Mouse (Mus musculus) T-helper 2 cell (primary cell): ENCODE data around the gene Kdf1.

Experiments
- in situ Hi-C: fragments of 300-600 bp; cut with MboI, MseI; formaldehyde crosslinking; loops from one replicate; pipeline ENCODE4 v1.15.1; 2025; ENCODE audit warnings: high pct_unique_total_duplicates

The Kdf1 gene

DNA sequence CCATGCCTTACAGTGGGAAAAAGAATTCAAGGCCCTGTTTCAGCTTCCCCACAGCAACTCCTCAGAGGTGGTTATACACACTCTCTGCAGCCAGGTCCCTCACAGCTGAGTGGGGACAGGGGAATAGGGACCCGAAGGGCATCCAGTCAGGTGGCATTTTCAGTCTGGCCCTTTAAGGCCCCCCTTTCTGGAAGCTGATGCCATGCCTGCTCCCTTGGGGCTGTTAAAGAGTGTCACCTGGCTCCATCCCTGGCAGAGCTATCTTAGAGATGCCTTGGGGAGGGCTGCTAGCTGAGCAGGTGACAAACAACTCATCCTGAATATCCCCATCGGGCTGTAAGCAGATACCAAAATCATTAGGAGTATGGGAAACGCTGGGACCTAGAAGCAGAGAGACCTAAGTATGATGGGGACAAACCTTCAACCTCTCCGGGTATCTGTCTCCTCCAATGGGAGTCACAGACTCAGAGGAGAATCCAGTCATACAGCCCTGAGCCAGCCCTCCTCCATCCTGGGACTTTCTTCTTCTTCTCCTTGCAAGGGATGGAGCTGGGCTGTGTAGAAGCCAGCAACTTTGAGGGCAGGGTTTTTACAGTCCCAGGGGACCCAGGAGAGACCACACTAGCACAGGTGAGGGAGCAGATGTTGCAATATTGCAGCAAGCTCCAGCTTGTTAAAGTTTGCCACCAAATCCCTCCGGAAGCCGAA lies 21.9 kb upstream of the Kdf1 start:
- in situ Hi-C loops, result no loop called here

- in situ Hi-C loops, result no loop called here
Measured at GRCm38 (mm10) chr4:133497461-133498159, 21.2 kb upstream of the Kdf1 start.

- in situ Hi-C loops, result no loop called here
Measured at GRCm38 (mm10) chr4:133498160-133498724, 20.5 kb upstream of the Kdf1 start, which contains the start of gene Trnp1. Gene Trnp1, minus strand, starts transcription at chr4:133498550.

GRCm38 (mm10) chr4:133501514-133501913 lies 17.2 kb upstream of the Kdf1 start:
- in situ Hi-C loops, result no loop called here

- in situ Hi-C loops, result no loop called here
Measured at GRCm38 (mm10) chr4:133504300-133504699, 14.5 kb upstream of the Kdf1 start.

GRCm38 (mm10) chr4:133504755-133505485 lies 13.8 kb upstream of the Kdf1 start:
- in situ Hi-C loops, result no loop called here

DNA sequence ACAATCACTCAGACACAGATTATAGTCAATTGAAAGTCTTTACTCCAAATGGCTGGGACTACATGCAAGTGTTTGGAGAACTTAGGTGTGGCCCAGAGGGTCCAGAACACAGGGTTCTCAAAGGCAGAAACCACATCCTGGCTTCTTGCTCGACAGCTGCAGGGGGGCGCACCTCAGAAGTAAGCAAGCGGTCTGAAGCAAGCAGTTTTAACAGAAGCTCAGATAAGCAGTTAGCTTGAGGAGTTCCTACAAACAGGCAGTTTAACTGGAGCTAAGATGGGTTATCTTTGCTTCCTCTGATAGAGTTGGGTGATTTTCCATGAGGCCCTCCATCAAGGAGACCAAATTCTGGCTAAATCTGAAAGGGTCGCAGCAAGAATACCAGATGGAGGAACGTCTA lies 12.2 kb upstream of the Kdf1 start:
- in situ Hi-C loops, result no loop called here

- in situ Hi-C loops, result no loop called here
Measured at GRCm38 (mm10) chr4:133508990-133509389, 9.8 kb upstream of the Kdf1 start.

DNA sequence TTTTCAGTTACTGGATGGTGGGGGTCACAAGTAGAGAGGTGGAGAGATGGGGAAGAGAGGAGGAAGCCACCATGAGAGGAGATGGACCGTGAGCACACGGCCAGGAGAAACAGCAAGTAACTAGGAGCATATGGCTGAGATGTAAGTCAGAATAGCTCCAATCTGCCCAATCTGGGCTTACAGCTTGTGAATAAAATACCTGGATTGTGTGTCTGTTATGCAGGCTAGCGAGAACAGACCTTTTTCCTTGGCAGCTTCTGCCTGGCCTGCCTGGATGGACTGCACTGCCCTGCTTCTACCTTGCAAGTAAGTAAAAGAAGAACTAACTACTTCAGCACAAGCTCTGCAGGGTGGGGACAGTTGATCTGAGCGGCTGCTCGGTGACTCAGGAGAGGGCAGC lies 7.7 kb upstream of the Kdf1 start:
- in situ Hi-C loops, result loop anchor here (10.0 kb wide), 1 partner anchor 1664 kb away; no protein-coding TSS in a partner anchor

DNA sequence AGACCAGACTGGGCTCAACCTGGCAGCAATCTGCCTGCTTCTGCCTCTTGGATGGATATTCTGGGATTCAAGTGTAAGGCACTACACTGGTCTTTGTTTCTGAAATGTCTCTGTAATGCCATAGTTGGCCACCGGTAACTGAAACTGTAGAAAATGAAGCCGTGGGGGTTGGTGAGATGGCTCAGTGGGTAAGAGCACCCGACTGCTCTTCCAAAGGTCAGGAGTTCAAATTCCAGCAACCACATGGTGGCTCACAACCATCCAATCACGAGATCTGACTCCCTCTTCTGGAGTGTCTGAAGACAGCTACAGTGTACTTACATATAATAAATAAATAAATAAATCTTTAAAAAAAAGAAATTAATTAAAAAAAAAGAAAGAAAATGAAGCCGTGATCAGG lies 6.3 kb upstream of the Kdf1 start:
- in situ Hi-C loops, result loop anchor here (10.0 kb wide), 1 partner anchor 1662 kb away; no protein-coding TSS in a partner anchor

GRCm38 (mm10) chr4:133512972-133513371 lies 5.8 kb upstream of the Kdf1 start:
- in situ Hi-C loops, result loop anchor here (10.0 kb wide), 1 partner anchor 1662 kb away; no protein-coding TSS in a partner anchor

- in situ Hi-C loops, result loop anchor here (10.0 kb wide), 1 partner anchor 1655 kb away; no protein-coding TSS in a partner anchor
Measured at GRCm38 (mm10) chr4:133519369-133519665, 554 bp downstream of the Kdf1 start.

GRCm38 (mm10) chr4:133521502-133521901 lies 2.7 kb downstream of the Kdf1 start:
- in situ Hi-C loops, result no loop called here

- in situ Hi-C loops, result no loop called here
Measured at GRCm38 (mm10) chr4:133527788-133528187, 9.0 kb downstream of the Kdf1 start.

DNA sequence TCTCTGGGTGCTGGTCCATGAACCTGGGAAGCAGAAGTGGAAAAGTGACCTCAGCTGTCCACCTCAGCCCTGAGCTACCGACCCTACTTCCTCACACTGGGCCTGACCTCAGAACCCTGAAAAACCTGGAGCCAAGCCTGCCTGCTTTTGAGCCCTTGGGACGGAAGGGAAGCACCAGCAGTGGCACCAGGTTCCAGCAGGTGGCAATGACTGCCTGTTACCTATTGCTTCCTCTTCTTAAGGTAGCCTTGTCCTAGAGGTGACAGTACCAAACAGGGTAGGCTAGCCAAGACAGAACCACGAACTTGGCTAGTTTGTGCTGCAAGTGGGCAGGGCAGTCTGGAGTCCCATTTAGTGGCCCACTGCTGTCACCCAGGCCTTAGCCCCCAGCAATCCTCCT lies 14.0 kb downstream of the Kdf1 start:
- in situ Hi-C loops, result no loop called here

DNA sequence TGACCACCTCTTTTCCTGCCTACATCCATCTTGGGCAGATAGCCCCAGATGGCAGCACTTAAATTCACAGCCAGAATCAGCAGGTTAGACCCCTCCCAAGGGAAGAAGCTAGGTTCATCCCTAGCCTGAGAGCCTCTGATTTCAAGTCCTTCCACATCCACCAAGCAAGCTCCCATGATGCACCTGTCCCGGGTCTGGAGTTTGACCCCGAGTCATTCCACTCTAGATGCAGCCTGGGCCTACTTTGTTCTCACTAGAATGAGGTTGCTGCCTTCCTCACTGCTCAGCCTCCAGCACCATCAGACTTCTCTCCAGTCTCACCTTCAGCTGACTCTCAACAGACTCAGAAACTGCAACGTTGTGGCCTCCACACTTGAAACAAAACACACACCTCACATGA lies 17.3 kb downstream of the Kdf1 start:
- in situ Hi-C loops, result no loop called here

- in situ Hi-C loops, result no loop called here
Measured at GRCm38 (mm10) chr4:133536652-133537051, 17.9 kb downstream of the Kdf1 start.

- in situ Hi-C loops, result no loop called here
Measured at GRCm38 (mm10) chr4:133545272-133546231, 26.8 kb downstream of the Kdf1 start, which contains the start of gene Nudc. Gene Nudc, minus strand, starts transcription at chr4:133545996.

DNA sequence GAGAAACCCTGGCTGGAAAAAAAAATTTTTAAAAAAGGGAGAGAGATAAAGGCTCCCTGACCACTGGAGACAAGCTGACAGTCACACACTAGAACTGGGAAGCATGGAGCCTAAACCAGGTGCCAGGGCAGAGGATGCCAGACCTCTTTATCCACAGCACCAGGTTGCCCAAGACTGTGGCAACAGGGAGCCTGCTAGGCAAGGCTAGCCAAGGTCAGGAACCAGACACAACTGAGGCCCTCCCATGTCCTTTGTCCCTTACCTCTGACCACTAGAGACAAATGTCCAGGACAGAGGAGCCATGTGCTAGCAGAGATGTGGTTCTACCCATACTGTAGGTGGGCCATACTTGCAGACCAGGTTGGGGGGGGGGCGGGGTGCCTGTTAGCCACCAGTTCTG lies 33.3 kb downstream of the Kdf1 start:
- in situ Hi-C loops, result no loop called here

DNA sequence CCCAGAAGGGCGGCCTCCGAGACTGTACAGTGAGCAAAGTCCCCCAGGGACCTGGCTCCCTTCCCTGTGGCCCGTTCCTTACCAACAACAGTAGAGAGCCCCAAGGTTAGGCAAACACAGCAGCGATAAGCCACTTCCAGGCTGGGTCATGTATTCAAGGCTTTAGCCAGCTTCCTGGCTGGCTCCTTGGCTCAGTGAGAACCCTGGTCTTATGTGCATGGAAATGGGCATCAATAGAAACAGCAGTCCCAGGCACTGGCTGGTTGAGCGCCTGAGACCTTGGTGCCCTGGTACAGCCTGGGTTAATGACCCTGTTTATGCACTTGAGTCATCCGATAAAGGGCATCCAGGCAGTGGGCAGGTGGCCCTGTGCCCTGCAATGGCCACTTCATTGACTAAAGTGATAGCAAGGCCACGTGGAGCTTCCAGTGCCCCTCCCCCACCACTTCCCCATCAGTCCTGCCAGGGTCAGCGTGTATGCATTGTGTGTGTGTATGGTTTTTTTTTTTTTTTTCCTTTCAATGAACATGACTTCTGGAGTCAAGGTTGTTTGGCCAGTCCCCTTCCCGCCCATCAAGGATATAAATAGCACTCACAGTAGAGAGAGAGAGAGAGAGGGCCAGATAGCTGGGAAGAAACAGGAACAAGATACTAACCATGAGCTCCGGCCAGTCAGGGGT lies 34.1 kb downstream of the Kdf1 start, which contains the start of gene Nr0b2:
Gene Nr0b2 (plus strand): TSS at position 609 of the 680 bp plus-strand sequence.
- in situ Hi-C loops, result no loop called here
